Mouse (Mus musculus) gastrocnemius, adult 2 months (tissue): ENCODE data around the gene Olfr913. TPM values are rescaled to one million over a fixed set of nuclear protein-coding genes. Genes with fewer than 3 reads are reported as not detected.

Source experiments
- DNase-seq: peaks from one replicate; pipeline ENCODE4 v3.0.0; 2022
- H3K27ac ChIP-seq: fragments of 200-600 bp; 2 replicates; pipeline ENCODE4 v1.8.1; 2022; ENCODE audit warnings: mild to moderate bottlenecking
- H3K4me3 ChIP-seq: fragments of 200-600 bp; 2 replicates; pipeline ENCODE4 v1.8.1; 2022; ENCODE audit warnings: mild to moderate bottlenecking, moderate library complexity
- CTCF ChIP-seq: fragments of 200-600 bp; IDR thresholded peaks from 2 replicates; pipeline ENCODE4 v1.8.1; 2022; ENCODE audit warnings: antibody characterized with exemption, mild to moderate bottlenecking, moderate library complexity
- intact Hi-C: fragments of 180-260 bp; cut with DNase I; formaldehyde crosslinking; loops from one replicate; pipeline ENCODE4 v1.15.1; 2025
- long read RNA-seq, 2 experiments: library from polyadenylated mRNA; stranded (forward); transcript quantifications; one replicate each; pipeline ENCODE4 v2.0.0; 2021
- total RNA-seq, 2 experiments: library from RNA; stranded (reverse); gene quantifications; 2 replicates each; pipeline ENCODE4 v1.2.3; 2021

Gene Olfr913
- not detected for total RNA-seq
- long read RNA-seq, experiment 1: 0 reads
- long read RNA-seq, experiment 2: 0 reads

GRCm38 (mm10) chr9:38592459-38592858, at the start of gene Olfr913:
Gene Olfr913 (plus strand): TSS chr9:38592759.
- no peak for TF ChIP-seq CTCF
- intact Hi-C loops: no loop called here
- H3K27ac ChIP-seq: no peak within 1 kb of the TSS
- no peak within 1 kb of the TSS for H3K4me3 ChIP-seq
- no peak for DNase-seq

- no peak for TF ChIP-seq CTCF
- DNase-seq: no peak
- intact Hi-C loops: no loop called here
- H3K27ac ChIP-seq: no peak within 1 kb of the TSS
- no peak within 1 kb of the TSS for H3K4me3 ChIP-seq
These were observed 12.7 kb upstream of the Olfr913 start, which contains the start of gene Olfr912 for GRCm38 (mm10) chr9:38579878-38580277. Gene Olfr912 (plus strand): TSS chr9:38580178.

GRCm38 (mm10) chr9:38591056-38591455, 1.5 kb upstream of the Olfr913 start:
- no peak overlapping the region for H3K4me3 ChIP-seq
- TF ChIP-seq CTCF: no peak
- H3K27ac ChIP-seq: no peak overlapping the region
- intact Hi-C loops: no loop called here
- DNase-seq: no peak

GRCm38 (mm10) chr9:38604802-38605201, 12.2 kb downstream of the Olfr913 start, which contains the start of gene Olfr914:
Gene Olfr914 (plus strand): TSS chr9:38605102.
- DNase-seq: no peak
- Histone ChIP-seq H3K4me3 (no peak within 1 kb of the TSS), H3K27ac (no peak within 1 kb of the TSS)
- TF ChIP-seq CTCF: no peak
- intact Hi-C loops: no loop called here

- intact Hi-C loops: no loop called here
- DNase-seq: no peak
- Histone ChIP-seq H3K4me3 (no peak overlapping the region), H3K27ac (no peak overlapping the region)
- TF ChIP-seq CTCF: no peak
These were observed 39.8 kb downstream of the Olfr913 start for GRCm38 (mm10) chr9:38632406-38632805.

Other genes starting within 250 kb of the Olfr913 start
- gene Olfr898, start 244.3 kb upstream of the Olfr913 start, total RNA-seq: not detected
- not detected for gene Olfr250, start 225.9 kb upstream of the Olfr913 start, total RNA-seq
- not detected for gene Olfr251, start 215.7 kb upstream of the Olfr913 start, total RNA-seq
- gene Olfr147, start 191.1 kb upstream of the Olfr913 start, total RNA-seq: not detected
- not detected for gene Olfr901, start 163.3 kb upstream of the Olfr913 start, total RNA-seq
- not detected for gene Olfr902, start 145.1 kb upstream of the Olfr913 start, total RNA-seq
- gene Olfr904, start 129.6 kb upstream of the Olfr913 start, total RNA-seq: not detected
- not detected for gene Olfr905, start 121.7 kb upstream of the Olfr913 start, total RNA-seq
- not detected for gene Olfr906, start 105.7 kb upstream of the Olfr913 start, total RNA-seq
- gene Olfr907, start 97.0 kb upstream of the Olfr913 start, total RNA-seq: not detected
- not detected for gene Olfr911-ps1, start 71.2 kb upstream of the Olfr913 start, total RNA-seq
- gene Olfr910, start 54.9 kb upstream of the Olfr913 start, total RNA-seq: not detected
- gene Olfr912, start 12.6 kb upstream of the Olfr913 start, total RNA-seq: not detected
- not detected for gene Olfr914, start 12.3 kb downstream of the Olfr913 start, total RNA-seq
- not detected for gene Olfr916, start 67.1 kb downstream of the Olfr913 start, total RNA-seq
- not detected for gene Olfr917, start 73.1 kb downstream of the Olfr913 start, total RNA-seq
- gene Olfr918, start 81.8 kb downstream of the Olfr913 start, total RNA-seq: not detected
- gene Olfr919, start 110.9 kb downstream of the Olfr913 start, total RNA-seq: not detected
- 10 to 100 TPM; 11.0 to 12.4 TPM for gene Vwa5a, start 125.5 kb downstream of the Olfr913 start, total RNA-seq
- under 1 TPM in 1 of 2 experiments, not detected in 1; 0.06 TPM for gene Olfr920, start 159.5 kb downstream of the Olfr913 start, total RNA-seq
- not detected for gene Olfr921, start 180.3 kb downstream of the Olfr913 start, total RNA-seq
- gene Olfr922, start 221.9 kb downstream of the Olfr913 start, total RNA-seq: not detected
- not detected for gene Olfr923, start 233.8 kb downstream of the Olfr913 start, total RNA-seq